Mouse (Mus musculus) MEL (cell line): ENCODE results near the gene Kif20b. TPM values are rescaled to one million over a fixed set of nuclear protein-coding genes. Genes with fewer than 3 reads are reported as not detected.

Source experiments
- DNase-seq: peaks from one replicate; pipeline ENCODE4 v3.0.0; 2011; ENCODE audit warnings: low read depth, low spot score
- H3K27ac ChIP-seq: 2 replicates; pipeline ENCODE4 v1.5.1; 2012; ENCODE audit warnings: low read depth, mild to moderate bottlenecking, control low read depth, low read length, moderate library complexity; ENCODE audit not compliant: control insufficient read depth
- H3K27me3 ChIP-seq, 2 experiments: fragments of 150-350 bp in 1 of 2; sonication (generic) in 1 of 2; 2 replicates each; pipeline ENCODE4 v1.6.1; 2012; ENCODE audit warnings: low read length in 2 of 2, mild to moderate bottlenecking in 2 of 2, improper control_type of control experiment in 1 of 2, moderate library complexity in 1 of 2; ENCODE audit not compliant: insufficient read depth in 2 of 2, control insufficient read depth in 1 of 2
- H3K36me3 ChIP-seq, 2 experiments: 2 replicates each; pipeline ENCODE4 v1.6.1; 2012 to 2014; ENCODE audit warnings: low read length in 2 of 2, improper control_type of control experiment in 1 of 2, inconsistent platforms in 1 of 2, mild to moderate bottlenecking in 1 of 2; ENCODE audit not compliant: insufficient read depth in 2 of 2, control insufficient read depth in 1 of 2
- H3K4me1 ChIP-seq, 2 experiments: fragments of 150-350 bp in 1 of 2; sonication (generic) in 1 of 2; 2 replicates each; pipeline ENCODE4 v1.6.1; 2012; ENCODE audit warnings: low read length in 2 of 2, improper control_type of control experiment in 1 of 2, mild to moderate bottlenecking in 1 of 2; ENCODE audit not compliant: insufficient read depth in 2 of 2, control insufficient read depth in 1 of 2
- H3K4me3 ChIP-seq, 2 experiments: fragments of 150-350 bp in 1 of 2; sonication (generic) in 1 of 2; 2 replicates each; pipeline ENCODE4 v1.5.1; 2012; ENCODE audit warnings: low read depth in 2 of 2, low read length in 2 of 2, mild to moderate bottlenecking in 2 of 2, moderate library complexity in 2 of 2, control low read depth in 1 of 2, improper control_type of control experiment in 1 of 2; ENCODE audit not compliant: control insufficient read depth in 1 of 2, insufficient read depth in 1 of 2
- H3K79me2 ChIP-seq: 2 replicates; pipeline ENCODE4 v1.6.1; 2012; ENCODE audit warnings: mild to moderate bottlenecking, low read length, moderate library complexity; ENCODE audit not compliant: control insufficient read depth, poor library complexity, insufficient read depth
- H3K9ac ChIP-seq: 2 replicates; pipeline ENCODE4 v1.6.1; 2012; ENCODE audit warnings: low read depth, mild to moderate bottlenecking, control low read depth, low read length, moderate library complexity; ENCODE audit not compliant: control insufficient read depth, poor library complexity, severe bottlenecking
- H3K9me3 ChIP-seq: fragments of 150-350 bp; sonication (generic); replicated peaks from 2 replicates; pipeline ENCODE4 v1.6.1; 2012; ENCODE audit warnings: mild to moderate bottlenecking, low read length, improper control_type of control experiment, moderate library complexity; ENCODE audit not compliant: insufficient read depth
- BHLHE40 ChIP-seq: IDR thresholded peaks from 2 replicates; pipeline ENCODE4 v1.6.1; 2012; ENCODE audit warnings: low read depth, mild to moderate bottlenecking, inconsistent platforms, low read length, improper control_type of control experiment, borderline replicate concordance
- CHD1 ChIP-seq: IDR thresholded peaks from 2 replicates; pipeline ENCODE4 v1.6.1; 2012; ENCODE audit warnings: low read depth, mild to moderate bottlenecking, inconsistent platforms, low read length, improper control_type of control experiment
- CHD2 ChIP-seq: IDR thresholded peaks from 2 replicates; pipeline ENCODE4 v1.6.1; 2011; ENCODE audit warnings: low read length, improper control_type of control experiment
- CTCF ChIP-seq, 3 experiments: IDR thresholded peaks in 2 of 3; conservative IDR thresholded peaks in 1 of 3; 2 replicates each; pipeline ENCODE4 v1.5.1; 2011 to 2012; ENCODE audit warnings: low read length in 3 of 3, low read depth in 2 of 3, mild to moderate bottlenecking in 2 of 3, improper control_type of control experiment in 1 of 3, inconsistent platforms in 1 of 3, mixed read lengths in 1 of 3, moderate library complexity in 1 of 3; ENCODE audit not compliant: control insufficient read depth in 1 of 3, insufficient read depth in 1 of 3, poor library complexity in 1 of 3, severe bottlenecking in 1 of 3
- E2F4 ChIP-seq: IDR thresholded peaks from 2 replicates; pipeline ENCODE4 v1.6.1; 2011; ENCODE audit warnings: low read depth, low read length, improper control_type of control experiment, borderline replicate concordance
- ELF1 ChIP-seq: IDR thresholded peaks from 2 replicates; pipeline ENCODE4 v1.6.1; 2014; ENCODE audit warnings: low read depth, mild to moderate bottlenecking, inconsistent platforms, low read length, improper control_type of control experiment, moderate library complexity
- ETS1 ChIP-seq: IDR thresholded peaks from 2 replicates; pipeline ENCODE4 v1.6.1; 2012; ENCODE audit warnings: low read depth, mild to moderate bottlenecking, inconsistent platforms, low read length, improper control_type of control experiment, moderate library complexity
- GABPA ChIP-seq: IDR thresholded peaks from 2 replicates; pipeline ENCODE4 v1.6.1; 2012; ENCODE audit warnings: low read depth, mild to moderate bottlenecking, inconsistent platforms, low read length, improper control_type of control experiment, moderate library complexity
- GATA1 ChIP-seq: IDR thresholded peaks from 2 replicates; pipeline ENCODE4 v1.6.1; 2011; ENCODE audit warnings: low read depth, low read length, improper control_type of control experiment
- HCFC1 ChIP-seq: IDR thresholded peaks from 2 replicates; pipeline ENCODE4 v1.6.1; 2012; ENCODE audit warnings: low read depth, mild to moderate bottlenecking, inconsistent platforms, low read length, improper control_type of control experiment, moderate library complexity
- JUND ChIP-seq: IDR thresholded peaks from 2 replicates; pipeline ENCODE4 v1.6.1; 2011; ENCODE audit warnings: low read depth, mild to moderate bottlenecking, improper control_type of control experiment, low read length
- KAT2A ChIP-seq: conservative IDR thresholded peaks from 2 replicates; pipeline ENCODE4 v1.6.1; 2012; ENCODE audit warnings: low read depth, low read length, improper control_type of control experiment, inconsistent platforms
- MAFK ChIP-seq: IDR thresholded peaks from 2 replicates; pipeline ENCODE4 v1.6.1; 2011; ENCODE audit warnings: low read depth, mild to moderate bottlenecking, low read length, improper control_type of control experiment, borderline replicate concordance
- MAX ChIP-seq: IDR thresholded peaks from 2 replicates; pipeline ENCODE4 v1.6.1; 2011; ENCODE audit warnings: low read length, improper control_type of control experiment
- MAZ ChIP-seq: IDR thresholded peaks from 2 replicates; pipeline ENCODE4 v1.6.1; 2012; ENCODE audit warnings: low read depth, mild to moderate bottlenecking, inconsistent platforms, low read length, improper control_type of control experiment
- MEF2A ChIP-seq: IDR thresholded peaks from 2 replicates; pipeline ENCODE4 v1.6.1; 2014; ENCODE audit warnings: low read depth, mild to moderate bottlenecking, inconsistent platforms, low read length, improper control_type of control experiment; ENCODE audit not compliant: poor library complexity, insufficient replicate concordance, severe bottlenecking; ENCODE audit errors: extremely low read depth
- MXI1 ChIP-seq: IDR thresholded peaks from 2 replicates; pipeline ENCODE4 v1.6.1; 2011; ENCODE audit warnings: mild to moderate bottlenecking, low read depth, low read length, improper control_type of control experiment
- MYC ChIP-seq: IDR thresholded peaks from 2 replicates; pipeline ENCODE4 v1.6.1; 2011; ENCODE audit warnings: low read depth, mild to moderate bottlenecking, low read length, improper control_type of control experiment, moderate library complexity
- POLR2A ChIP-seq, 2 experiments: IDR thresholded peaks; 2 replicates each; pipeline ENCODE4 v1.6.1; 2011 to 2012; ENCODE audit warnings: low read length in 2 of 2, mild to moderate bottlenecking in 2 of 2, control low read depth in 1 of 2, improper control_type of control experiment in 1 of 2, low read depth in 1 of 2, moderate library complexity in 1 of 2; ENCODE audit not compliant: control insufficient read depth in 1 of 2, insufficient read depth in 1 of 2, poor library complexity in 1 of 2
- POLR2AphosphoS2 ChIP-seq: IDR thresholded peaks from 2 replicates; pipeline ENCODE4 v1.6.1; 2011; ENCODE audit warnings: low read length, improper control_type of control experiment
- POLR2AphosphoS5 ChIP-seq: IDR thresholded peaks from 2 replicates; pipeline ENCODE4 v1.6.1; 2012; ENCODE audit warnings: low read depth, borderline replicate concordance, mild to moderate bottlenecking, inconsistent platforms, low read length, moderate library complexity, mixed read lengths
- RAD21 ChIP-seq: IDR thresholded peaks from 2 replicates; pipeline ENCODE4 v1.6.1; 2011; ENCODE audit warnings: mild to moderate bottlenecking, low read depth, low read length, improper control_type of control experiment
- RCOR1 ChIP-seq: IDR thresholded peaks from 2 replicates; pipeline ENCODE4 v1.6.1; 2012; ENCODE audit warnings: low read depth, mild to moderate bottlenecking, inconsistent platforms, low read length, improper control_type of control experiment
- SIN3A ChIP-seq: IDR thresholded peaks from 2 replicates; pipeline ENCODE4 v1.6.1; 2012; ENCODE audit warnings: low read length, improper control_type of control experiment, inconsistent platforms
- SMC3 ChIP-seq: IDR thresholded peaks from 2 replicates; pipeline ENCODE4 v1.6.1; 2011; ENCODE audit warnings: low read depth, low read length, improper control_type of control experiment
- TBP ChIP-seq: IDR thresholded peaks from 2 replicates; pipeline ENCODE4 v1.8.0; 2011; ENCODE audit warnings: low read depth, low read length, improper control_type of control experiment
- TCF12 ChIP-seq: IDR thresholded peaks from 2 replicates; pipeline ENCODE4 v1.6.1; 2014; ENCODE audit warnings: low read depth, mild to moderate bottlenecking, inconsistent platforms, low read length, improper control_type of control experiment, moderate library complexity
- UBTF ChIP-seq: IDR thresholded peaks from 2 replicates; pipeline ENCODE4 v1.6.1; 2012; ENCODE audit warnings: low read depth, mild to moderate bottlenecking, inconsistent platforms, low read length, improper control_type of control experiment, moderate library complexity, borderline replicate concordance; ENCODE audit not compliant: insufficient read depth
- USF1 ChIP-seq: IDR thresholded peaks from 2 replicates; pipeline ENCODE4 v1.6.1; 2014; ENCODE audit warnings: low read depth, mild to moderate bottlenecking, inconsistent platforms, low read length, improper control_type of control experiment, moderate library complexity
- USF2 ChIP-seq, 2 experiments: IDR thresholded peaks; 2 replicates each; pipeline ENCODE4 v1.6.1; 2011 to 2012; ENCODE audit warnings: improper control_type of control experiment in 2 of 2, low read length in 2 of 2, borderline replicate concordance in 1 of 2, inconsistent platforms in 1 of 2, low read depth in 1 of 2, mild to moderate bottlenecking in 1 of 2; ENCODE audit not compliant: insufficient read depth in 1 of 2
- ZC3H11A ChIP-seq: IDR thresholded peaks from 2 replicates; pipeline ENCODE4 v1.6.1; 2012; ENCODE audit warnings: low read depth, mild to moderate bottlenecking, inconsistent platforms, low read length, improper control_type of control experiment
- ZKSCAN1 ChIP-seq: IDR thresholded peaks from 2 replicates; pipeline ENCODE4 v1.6.1; 2012; ENCODE audit warnings: low read depth, mild to moderate bottlenecking, inconsistent platforms, low read length, improper control_type of control experiment, moderate library complexity
- ZMIZ1 ChIP-seq: IDR thresholded peaks from 2 replicates; pipeline ENCODE4 v1.6.1; 2012; ENCODE audit warnings: low read depth, mild to moderate bottlenecking, inconsistent platforms, low read length, improper control_type of control experiment, moderate library complexity
- ZNF384 ChIP-seq: IDR thresholded peaks from 2 replicates; pipeline ENCODE4 v1.6.1; 2012; ENCODE audit warnings: low read depth, mild to moderate bottlenecking, inconsistent platforms, low read length, improper control_type of control experiment
- polyA plus RNA-seq, 2 experiments: library from polyadenylated mRNA; stranded (reverse) in 1 of 2; unstranded in 1 of 2; fragments of >175 nt in 1 of 2; fragments of >200 nt in 1 of 2; gene quantifications; 2 replicates each; pipeline versions ENCODE4 v1.2.1 to v1.2.4; 2012; ENCODE audit warnings: low replicate concordance in 2 of 2, low read depth in 1 of 2; ENCODE audit not compliant: insufficient read length in 2 of 2, insufficient read depth in 1 of 2, missing spikeins in 1 of 2
- total RNA-seq: library from RNA; depleted of rRNA; stranded (reverse); fragments of 300-350 nt; gene quantifications from 2 replicates; pipeline ENCODE4 v1.2.3, GENCODE M21; 2012; rRNA removed

The Kif20b gene
- total RNA-seq (40.0 and 48.8 TPM in 2 replicates), polyA plus RNA-seq (10 to 100 TPM; 41.6 to 55.5 TPM)

- Histone ChIP-seq H3K27me3 (no peaks in the 10 kb centered on the region), H3K4me3 (peak within 1 kb of the TSS; percentile 87 to 98), H3K27ac (peak within 1 kb of the TSS; percentile 85), H3K9ac (peak within 1 kb of the TSS; percentile 94), H3K9me3 (no peaks in the 10 kb centered on the region), H3K79me2 (peaks cover 30% of the 10 kb centered on the region), H3K4me1 (peaks cover 3 to 6% of the 10 kb centered on the region in 2 experiments; a peak in 3 of 4 replicates), H3K36me3 (peaks cover 10 to 13% of the 10 kb centered on the region in 2 experiments)
- peak; percentile 97 for DNase-seq
- TF ChIP-seq ELF1 (peak; percentile 75), POLR2AphosphoS5 (no peak; the same call in 1 of the 2 replicates), KAT2A (no peak; the same call in 1 of the 2 replicates), RAD21 (peak; percentile 33), MAFK (no peak), CHD2 (no peak), MAZ (peak; percentile 89; the same call in 1 of the 2 replicates), UBTF (no peak), ZKSCAN1 (no peak), POLR2AphosphoS2 (peak; percentile 79; the same call in 1 of the 2 replicates), E2F4 (0 out of 2 replicates have a peak, but pooled peaks have one; percentile 22), MAX (peak; percentile 25), ZMIZ1 (peak; percentile 81), ZC3H11A (no peak), CHD1 (no peak), RCOR1 (no peak), USF1 (no peak), CTCF (IDR thresholded peaks at IDR 0.05 in 2 of 3, conservative IDR thresholded peaks at IDR 0.05 in 1 of 3; ENCODE audit: control insufficient read depth in 1 of 3, insufficient read depth in 1 of 3, low read depth in 2 of 3, low read length in 3 of 3, poor library complexity in 1 of 3, severe bottlenecking in 1 of 3) (peak in 2 of 3 experiments; percentile 15 to 43; a peak in 2 of 6 replicates), BHLHE40 (no peak), POLR2A (IDR thresholded peaks at IDR 0.05; ENCODE audit: control insufficient read depth in 1 of 2, insufficient read depth in 1 of 2, low read depth in 1 of 2, low read length in 2 of 2, poor library complexity in 1 of 2) (peak; percentile 72 to 89; a peak in 3 of 4 replicates), ZNF384 (no peak), GABPA (no peak), MXI1 (peak; percentile 89), TBP (peak; percentile 57; the same call in 1 of the 2 replicates), MEF2A (no peak), HCFC1 (peak; percentile 89), MYC (peak; percentile 12; the same call in 1 of the 2 replicates), USF2 (IDR thresholded peaks at IDR 0.05; ENCODE audit: borderline replicate concordance in 1 of 2, insufficient read depth in 1 of 2, low read depth in 1 of 2, low read length in 2 of 2) (no peak), TCF12 (peak; percentile 45), SIN3A (peak; percentile 93), GATA1 (no peak), JUND (no peak), SMC3 (peak; percentile 32; the same call in 1 of the 2 replicates), ETS1 (peak; percentile 27; the same call in 1 of the 2 replicates)
These were observed at the start of gene Kif20b for GRCm38 (mm10) chr19:34921652-34922602. TSS of gene Kif20b (plus strand) at chr19:34922361.
